Mouse (Mus musculus): ENCODE data around the gene Pex6. TPM values are rescaled to one million over a fixed set of nuclear protein-coding genes. Genes with fewer than 3 reads are reported as not detected.

Gene Pex6
- polyA plus RNA-seq, 1 experiment from 2014 or later = 24.6 TPM

DNA sequence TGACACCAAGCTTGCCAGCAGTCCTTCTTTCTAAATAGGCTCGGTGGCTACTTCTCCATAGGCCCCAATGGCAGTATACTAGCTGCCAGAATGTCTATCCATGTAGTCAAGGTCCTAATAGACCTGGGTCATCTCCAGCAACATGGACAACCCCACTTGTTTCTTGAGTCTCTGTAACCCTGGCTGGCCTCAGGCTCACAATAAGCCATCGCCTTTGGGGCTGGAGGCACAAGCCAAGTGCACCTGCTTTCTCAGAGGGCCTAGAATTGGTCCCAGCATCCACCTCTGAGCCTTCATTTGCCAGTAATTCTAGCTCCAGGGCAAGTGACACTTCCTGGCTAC is 62.8 kb downstream of the Pex6 start:
- peaks cover 21% of the 10 kb centered on the region for H3K4me1 ChIP-seq (replicated peaks; ENCODE audit: control insufficient read depth, insufficient read depth, low read length)
- 41% methylated on average over 2 of the region's 2 CpGs for WGBS
- no peak overlapping the region for H3K27ac ChIP-seq (ENCODE audit: low read length)
- no peaks in the 10 kb centered on the region for H3K9me3 ChIP-seq (ENCODE audit: control insufficient read depth, low read length)
- no peaks in the 10 kb centered on the region for H3K27me3 ChIP-seq (replicated peaks; ENCODE audit: control insufficient read depth, insufficient read depth, low read length)
- no peak overlapping the region for H3K9ac ChIP-seq (replicated peaks; ENCODE audit: low read depth, low read length)
- H3K4me2 ChIP-seq (ENCODE audit: low read length) = no peak overlapping the region
- ATAC-seq = no peak
- no peak overlapping the region for H3K4me3 ChIP-seq (replicated peaks; ENCODE audit: low read length)
- peaks cover 24% of the 10 kb centered on the region for H3K36me3 ChIP-seq (ENCODE audit: control insufficient read depth, insufficient read depth)

DNA sequence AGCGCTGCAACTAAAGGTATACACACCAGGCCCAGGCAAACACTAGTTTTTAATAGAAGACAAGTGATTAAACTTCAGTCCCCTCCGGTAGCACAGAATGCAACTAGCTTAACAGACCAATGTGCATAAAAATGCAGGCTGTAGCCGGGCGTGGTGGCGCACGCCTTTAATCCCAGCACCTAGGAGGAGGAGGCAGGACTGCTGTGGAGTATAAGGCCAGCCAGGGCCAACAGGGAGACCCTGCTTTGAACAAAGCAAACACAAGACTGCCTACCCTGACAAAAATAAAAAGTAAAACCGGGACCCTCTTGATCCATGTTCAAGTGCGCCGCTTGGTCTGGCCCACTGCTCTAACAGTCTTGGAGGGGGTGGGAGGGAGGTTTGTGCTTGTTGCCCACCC is 63.8 kb downstream of the Pex6 start:
- no peaks in the 10 kb centered on the region for H3K27me3 ChIP-seq (replicated peaks; ENCODE audit: control insufficient read depth, insufficient read depth, low read length)
- ATAC-seq = no peak
- peaks cover 21% of the 10 kb centered on the region for H3K4me1 ChIP-seq (replicated peaks; ENCODE audit: control insufficient read depth, insufficient read depth, low read length)
- no peaks in the 10 kb centered on the region for H3K9me3 ChIP-seq (ENCODE audit: control insufficient read depth, low read length)
- 94% methylated on average over 9 of the region's 9 CpGs for WGBS
- H3K36me3 ChIP-seq (ENCODE audit: control insufficient read depth, insufficient read depth) = peaks cover 31% of the 10 kb centered on the region
- H3K27ac ChIP-seq (ENCODE audit: low read length) = no peak overlapping the region
- H3K4me3 ChIP-seq (replicated peaks; ENCODE audit: low read length) = no peak overlapping the region
- no peak overlapping the region for H3K4me2 ChIP-seq (ENCODE audit: low read length)
- no peak overlapping the region for H3K9ac ChIP-seq (replicated peaks; ENCODE audit: low read depth, low read length)

Other genes starting within 250 kb of the Pex6 start
- gene Ttbk1, start 223.8 kb upstream of the Pex6 start, polyA plus RNA-seq (2015; fragmentation: Nextera tagmentation; extraction: Ambion mirVana) = 5.1 and 5.6 TPM in 2 replicates
- gene Dnph1, start 214.8 kb upstream of the Pex6 start, polyA plus RNA-seq (2015; fragmentation: Nextera tagmentation; extraction: Ambion mirVana) = 26.0 and 26.6 TPM in 2 replicates
- 17.3 and 19.8 TPM in 2 replicates for gene Cul9, start 165.1 kb upstream of the Pex6 start, polyA plus RNA-seq (2015; fragmentation: Nextera tagmentation; extraction: Ambion mirVana)
- gene Srf, start 155.3 kb upstream of the Pex6 start, polyA plus RNA-seq (2015; fragmentation: Nextera tagmentation; extraction: Ambion mirVana) = 3.4 and 3.6 TPM in 2 replicates
- 33.9 and 36.5 TPM in 2 replicates for gene Ptk7, start 82.0 kb upstream of the Pex6 start, polyA plus RNA-seq (2015; fragmentation: Nextera tagmentation; extraction: Ambion mirVana)
- 42.8 and 43.9 TPM in 2 replicates for gene Klc4, start 65.4 kb upstream of the Pex6 start, polyA plus RNA-seq (2015; fragmentation: Nextera tagmentation; extraction: Ambion mirVana)
- gene Mrpl2, start 65.2 kb upstream of the Pex6 start, polyA plus RNA-seq (2015; fragmentation: Nextera tagmentation; extraction: Ambion mirVana) = 66.1 and 74.9 TPM in 2 replicates
- 38.8 and 42.8 TPM in 2 replicates for gene Cul7, start 61.1 kb upstream of the Pex6 start, polyA plus RNA-seq (2015; fragmentation: Nextera tagmentation; extraction: Ambion mirVana)
- 47.7 and 51.1 TPM in 2 replicates for gene Rrp36, start 37.1 kb upstream of the Pex6 start, polyA plus RNA-seq (2015; fragmentation: Nextera tagmentation; extraction: Ambion mirVana)
- 208 and 240 TPM in 2 replicates for gene Mea1, start 32.7 kb upstream of the Pex6 start, polyA plus RNA-seq (2015; fragmentation: Nextera tagmentation; extraction: Ambion mirVana)
- gene Klhdc3, start 30.5 kb upstream of the Pex6 start, polyA plus RNA-seq (2015; fragmentation: Nextera tagmentation; extraction: Ambion mirVana) = 191 and 194 TPM in 2 replicates
- 87.5 and 96.6 TPM in 2 replicates for gene Ppp2r5d, start 6.4 kb upstream of the Pex6 start, polyA plus RNA-seq (2015; fragmentation: Nextera tagmentation; extraction: Ambion mirVana)
- 0.93 and 1.1 TPM in 2 replicates for gene Gnmt, start 17.7 kb downstream of the Pex6 start, polyA plus RNA-seq (2015; fragmentation: Nextera tagmentation; extraction: Ambion mirVana)
- 61.9 and 64.5 TPM in 2 replicates for gene Cnpy3, start 40.8 kb downstream of the Pex6 start, polyA plus RNA-seq (2015; fragmentation: Nextera tagmentation; extraction: Ambion mirVana)
- 0.39 TPM in 1 of 2 replicates, not detected in the other for gene Ptcra, start 52.2 kb downstream of the Pex6 start, polyA plus RNA-seq (2015; fragmentation: Nextera tagmentation; extraction: Ambion mirVana)
- 52.8 and 56.0 TPM in 2 replicates for gene 2310039H08Rik, start 61.2 kb downstream of the Pex6 start, polyA plus RNA-seq (2015; fragmentation: Nextera tagmentation; extraction: Ambion mirVana)
- gene Rpl7l1, start 71.2 kb downstream of the Pex6 start, polyA plus RNA-seq (2015; fragmentation: Nextera tagmentation; extraction: Ambion mirVana) = 107 and 115 TPM in 2 replicates
- gene Bicral, start 147.0 kb downstream of the Pex6 start, polyA plus RNA-seq (2015; fragmentation: Nextera tagmentation; extraction: Ambion mirVana) = 8.8 and 10.0 TPM in 2 replicates
- 52.6 and 55.6 TPM in 2 replicates for gene Tbcc, start 179.2 kb downstream of the Pex6 start, polyA plus RNA-seq (2015; fragmentation: Nextera tagmentation; extraction: Ambion mirVana)
- gene Prph2, start 199.0 kb downstream of the Pex6 start, polyA plus RNA-seq (2015; fragmentation: Nextera tagmentation; extraction: Ambion mirVana) = not detected in 2 replicates